Mouse (Mus musculus): ENCODE data around the gene Fbxo36.

DNA sequence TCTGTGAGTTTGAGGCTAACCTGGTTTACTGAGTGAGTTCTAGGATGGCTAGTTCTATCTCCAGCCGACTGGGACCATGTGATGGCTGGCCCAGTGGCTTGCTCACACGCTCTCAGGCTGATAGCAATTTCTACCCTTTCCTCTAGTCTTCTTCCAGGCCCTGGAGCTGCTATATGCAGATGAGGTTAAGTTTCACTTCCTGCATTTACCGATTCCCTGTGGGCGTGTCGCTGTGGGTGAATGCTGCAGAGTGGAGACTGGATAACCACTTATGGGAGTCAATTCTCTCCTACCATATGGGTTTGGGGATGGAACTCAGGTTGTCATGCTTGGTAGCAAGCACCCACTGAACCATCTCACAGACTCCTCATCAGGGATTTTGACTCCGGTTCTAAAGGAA, 84.5 kb downstream of the Fbxo36 start:
- TF ChIP-seq POLR2A (IDR thresholded peaks at IDR 0.05; ENCODE audit: control insufficient read depth, extremely low read depth, insufficient read depth, low read length, poor library complexity) (no peak), CTCF (IDR thresholded peaks at IDR 0.05; ENCODE audit: borderline replicate concordance, control insufficient read depth, extremely low read depth, insufficient read depth, low read length, poor library complexity) (no peak)
